Mouse (Mus musculus) heart, postnatal 4 days (tissue): ENCODE measurements around the gene Foxa2. TPM values are rescaled to one million over a fixed set of nuclear protein-coding genes. Genes with fewer than 3 reads are reported as not detected.

Experiments
- DNase-seq: peaks from one replicate; pipeline ENCODE4 v3.0.0; 2021
- microRNA-seq, 2 experiments: library from miRNA; unstranded; fragments of <30 nt; microRNA quantifications; one replicate each; pipeline ENCODE4 v1.2.0; 2021 to 2022
- total RNA-seq, 2 experiments: library from RNA; stranded (reverse); gene quantifications; 2 replicates each; pipeline ENCODE4 v1.2.3; 2021

The Foxa2 gene
- total RNA-seq, 2 experiments from 2014 or later: not detected

DNA sequence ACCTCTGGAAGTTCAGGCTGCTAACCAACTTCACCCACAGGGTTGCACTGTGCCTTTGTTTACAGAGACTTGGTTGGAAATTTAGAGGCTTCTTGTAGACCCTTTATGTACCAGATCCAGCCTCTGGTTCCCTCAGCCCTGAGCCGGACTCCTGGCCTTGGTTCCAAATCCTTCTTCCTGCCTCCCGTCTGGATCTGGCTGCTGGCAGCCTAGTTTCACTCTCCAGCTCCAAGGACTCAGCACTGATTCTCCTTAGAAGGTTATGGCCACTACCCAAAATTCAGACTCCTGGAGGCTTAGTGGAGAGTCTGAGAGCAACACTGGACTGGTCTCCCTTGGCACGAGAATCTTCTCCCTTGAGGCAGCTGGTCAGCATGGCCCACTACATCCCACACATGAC lies 43.3 kb downstream of the Foxa2 start:
- no peak for DNase-seq

DNA sequence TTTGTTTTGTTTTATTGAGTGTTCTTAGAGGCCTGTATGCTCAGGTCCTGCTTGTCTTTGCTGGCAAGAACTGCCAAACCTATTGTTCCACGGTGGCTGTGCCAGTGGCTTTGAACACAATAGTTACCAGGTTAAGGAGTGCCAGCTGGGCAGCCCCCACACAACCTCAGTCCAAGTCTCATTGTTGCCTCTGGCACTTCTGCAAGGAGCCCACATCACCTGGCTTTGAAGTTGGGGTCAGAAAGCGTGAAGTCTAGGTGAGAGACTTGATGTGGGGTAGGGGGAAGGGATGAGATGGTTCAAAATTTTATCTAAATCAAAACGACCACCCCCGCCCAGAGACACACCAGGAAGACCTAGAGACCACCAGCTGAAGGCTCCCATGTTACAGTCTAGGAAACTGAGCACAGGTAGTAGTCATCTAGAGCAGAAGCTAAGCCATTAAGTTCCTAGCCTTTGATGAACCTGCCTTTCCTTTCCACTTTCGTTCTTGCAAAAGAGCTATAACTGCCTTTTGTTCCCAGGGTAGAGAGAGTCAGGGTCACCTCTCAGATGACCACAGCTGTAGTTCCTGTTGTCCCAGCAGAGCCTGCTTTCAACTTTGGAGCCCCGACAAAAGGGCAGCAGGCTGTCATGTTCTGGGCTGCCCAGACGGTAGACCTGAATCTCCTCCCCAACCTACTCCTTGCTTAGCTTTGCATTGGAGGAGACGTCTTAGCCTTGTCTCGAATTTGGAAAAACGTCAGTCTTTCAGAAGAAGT lies 48.4 kb downstream of the Foxa2 start:
- DNase-seq: no peak

DNA sequence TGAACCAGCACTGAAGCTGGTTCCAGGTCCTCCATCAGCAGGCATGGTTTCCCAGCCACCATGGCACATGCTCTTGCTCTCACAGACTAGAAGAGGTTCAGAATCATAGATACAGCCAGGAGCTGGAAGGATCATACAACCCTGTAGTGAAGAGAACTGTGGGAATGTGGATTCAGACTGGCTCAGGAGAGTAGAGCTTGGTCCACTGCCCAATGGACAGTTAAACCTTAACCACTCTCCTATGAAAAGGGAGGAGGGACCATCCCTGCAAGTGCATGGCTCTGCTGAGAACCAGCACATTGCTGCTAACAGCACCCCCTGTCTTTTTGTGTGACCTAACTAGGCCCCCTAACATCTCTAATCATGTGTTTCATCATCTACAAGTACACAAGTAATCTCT lies 50.0 kb downstream of the Foxa2 start:
- no peak for DNase-seq

DNA sequence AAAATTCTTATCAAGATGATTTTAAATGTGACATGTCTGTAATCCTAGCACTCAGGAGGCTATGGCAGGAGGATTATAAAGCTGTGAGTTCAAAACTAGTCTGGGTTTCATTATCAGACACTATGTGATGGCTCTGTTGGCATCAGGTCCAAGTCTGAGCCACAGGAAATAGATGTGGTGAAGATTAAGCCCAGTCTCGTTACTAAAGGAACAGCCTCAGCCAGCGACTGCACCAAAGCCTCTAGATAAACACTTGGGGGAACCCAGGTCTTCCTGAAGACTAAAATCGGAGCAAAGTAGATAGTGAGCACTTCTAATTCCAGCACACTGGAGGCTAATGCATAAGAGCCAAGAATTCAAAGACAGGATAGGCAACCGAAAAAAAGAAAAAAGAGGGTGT lies 52.9 kb downstream of the Foxa2 start:
- DNase-seq: no peak

DNA sequence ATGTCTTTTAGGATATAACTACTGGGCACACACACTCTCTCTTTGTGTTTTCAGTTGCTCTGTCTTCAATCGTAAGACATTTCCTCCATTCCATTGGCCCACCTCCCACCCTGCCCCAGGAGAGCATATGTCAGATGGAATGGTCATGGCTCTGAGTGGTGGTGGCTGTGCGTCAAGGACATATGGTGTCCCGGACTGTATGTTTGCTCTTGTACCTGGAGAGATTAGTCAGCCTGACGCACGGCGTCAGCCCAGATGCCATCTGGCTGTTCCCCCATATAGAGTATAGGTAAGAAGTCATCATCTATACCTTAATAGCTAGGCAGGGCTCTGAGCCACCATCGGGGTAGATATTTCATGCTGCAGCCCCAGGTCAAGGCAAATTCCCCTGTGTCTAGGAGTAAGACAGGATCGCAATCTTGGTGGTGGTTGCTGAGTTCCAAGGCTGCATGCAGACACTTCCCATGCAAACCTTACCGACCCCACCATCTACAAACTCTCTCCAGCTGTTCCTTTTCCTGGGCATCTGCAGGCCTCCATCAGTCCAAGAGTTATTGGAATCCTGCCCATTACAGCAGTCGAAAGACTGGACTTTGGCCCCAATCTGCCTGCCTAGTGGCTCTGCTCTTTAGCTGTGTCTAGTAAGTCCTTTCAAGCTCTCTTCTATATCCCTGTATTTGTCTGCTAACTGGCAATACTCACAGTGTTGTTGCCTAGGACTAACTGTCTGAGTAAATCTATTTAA lies 53.7 kb downstream of the Foxa2 start:
- DNase-seq: no peak

Small RNAs within 50 kb of the gene (microRNA-seq; reads per million reads assigned to microRNA genes)
- 0 reads per million in 2 experiments for gene Gm27420
